Mouse (Mus musculus): ENCODE measurements around the gene Scrg1.
"Not testable (repeated sequence)": the region's sequence is repeated elsewhere in the genome, so short reads cannot be mapped to it uniquely, and the experiment has no call there.

The Scrg1 gene

DNA sequence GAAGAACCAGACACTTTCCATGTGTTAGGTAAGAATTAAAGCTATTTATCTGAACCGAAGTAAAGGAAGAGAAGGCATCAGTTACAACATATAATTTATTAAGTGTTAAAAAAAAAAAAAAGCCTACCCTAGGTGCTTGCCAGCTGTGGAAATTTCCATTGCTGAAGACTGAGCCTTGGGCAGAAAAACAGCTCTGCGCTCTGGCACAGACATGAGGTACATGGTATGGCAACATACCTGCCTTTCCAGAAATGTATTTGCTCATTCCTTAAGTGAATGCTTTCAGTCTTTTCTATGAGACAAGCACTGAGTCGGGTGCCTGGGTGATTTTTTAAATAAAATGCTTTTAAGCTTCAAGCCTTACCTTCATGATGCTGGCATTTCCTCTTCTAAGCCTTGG is 2.2 kb downstream of the Scrg1 start:
- DNase-seq, result no peak

- no peak for DNase-seq
Observed at GRCm38 (mm10) chr8:57462839-57463238, 7.1 kb downstream of the Scrg1 start.

GRCm38 (mm10) chr8:57463757-57464156 is 8.0 kb downstream of the Scrg1 start:
- DNase-seq, result no peak

GRCm38 (mm10) chr8:57468624-57469023 is 12.9 kb downstream of the Scrg1 start:
- peak; percentile 70 for DNase-seq

GRCm38 (mm10) chr8:57470863-57471262 is 15.1 kb downstream of the Scrg1 start:
- no peak for DNase-seq

DNA sequence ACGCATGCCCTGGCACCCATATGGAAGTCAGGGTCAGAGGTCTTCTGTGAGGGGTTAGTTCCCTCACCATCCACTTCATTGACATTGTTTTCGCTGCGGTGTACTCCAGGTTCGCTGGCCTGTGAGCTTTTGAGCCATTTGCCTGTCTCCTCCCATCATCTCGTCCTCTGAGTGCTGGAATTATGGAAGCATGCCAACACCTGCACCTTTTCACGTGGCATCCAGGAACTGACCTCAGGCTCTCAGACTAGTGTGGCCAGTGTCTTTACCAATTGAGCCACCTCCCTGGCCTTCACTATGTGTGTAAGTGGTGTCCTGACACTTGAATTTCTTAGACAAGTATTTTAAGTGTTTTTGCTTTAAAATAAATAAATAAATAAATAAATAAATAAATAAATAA is 18.0 kb downstream of the Scrg1 start:
- DNase-seq, result no peak

DNA sequence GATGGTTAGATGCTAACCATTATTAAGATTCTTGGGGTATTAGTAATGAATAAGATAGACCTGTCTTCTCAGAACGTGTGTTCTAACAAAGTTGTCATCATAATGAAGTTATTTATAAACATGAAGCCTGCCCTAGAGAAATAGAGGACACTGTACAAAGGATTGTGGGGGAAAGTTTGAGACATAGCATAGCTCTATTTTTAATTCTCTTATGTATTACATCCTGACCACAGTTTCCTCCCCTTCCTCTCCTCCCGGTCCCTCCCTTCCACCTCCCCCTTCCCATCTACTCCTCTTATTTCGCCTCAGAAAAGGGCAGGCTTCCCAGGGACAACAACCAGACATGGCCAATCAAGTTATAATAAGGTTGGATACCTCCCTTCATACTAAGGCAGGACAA is 22.7 kb downstream of the Scrg1 start:
- no peak for DNase-seq

GRCm38 (mm10) chr8:57479700-57480099 is 24.0 kb downstream of the Scrg1 start:
- no peak for DNase-seq

DNA sequence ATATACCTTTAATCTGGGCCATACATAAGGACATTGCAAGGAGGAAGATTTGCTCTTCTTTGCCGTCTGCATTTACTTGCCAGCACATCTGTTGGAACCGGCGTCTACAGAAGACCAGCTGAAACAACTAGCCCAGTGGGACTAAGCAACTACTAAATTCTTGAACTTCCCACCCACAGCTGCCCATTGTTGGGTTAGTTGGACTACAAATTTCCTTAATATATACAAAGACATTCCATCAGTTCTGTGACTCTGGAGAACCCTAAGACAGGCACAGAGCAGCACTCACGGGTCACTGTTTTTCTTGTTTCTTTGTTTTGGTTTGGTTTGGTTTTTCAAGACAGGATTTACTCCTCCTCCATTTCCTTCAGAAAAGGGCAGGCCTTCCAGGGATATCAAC is 24.9 kb downstream of the Scrg1 start:
- DNase-seq, result no peak

DNA sequence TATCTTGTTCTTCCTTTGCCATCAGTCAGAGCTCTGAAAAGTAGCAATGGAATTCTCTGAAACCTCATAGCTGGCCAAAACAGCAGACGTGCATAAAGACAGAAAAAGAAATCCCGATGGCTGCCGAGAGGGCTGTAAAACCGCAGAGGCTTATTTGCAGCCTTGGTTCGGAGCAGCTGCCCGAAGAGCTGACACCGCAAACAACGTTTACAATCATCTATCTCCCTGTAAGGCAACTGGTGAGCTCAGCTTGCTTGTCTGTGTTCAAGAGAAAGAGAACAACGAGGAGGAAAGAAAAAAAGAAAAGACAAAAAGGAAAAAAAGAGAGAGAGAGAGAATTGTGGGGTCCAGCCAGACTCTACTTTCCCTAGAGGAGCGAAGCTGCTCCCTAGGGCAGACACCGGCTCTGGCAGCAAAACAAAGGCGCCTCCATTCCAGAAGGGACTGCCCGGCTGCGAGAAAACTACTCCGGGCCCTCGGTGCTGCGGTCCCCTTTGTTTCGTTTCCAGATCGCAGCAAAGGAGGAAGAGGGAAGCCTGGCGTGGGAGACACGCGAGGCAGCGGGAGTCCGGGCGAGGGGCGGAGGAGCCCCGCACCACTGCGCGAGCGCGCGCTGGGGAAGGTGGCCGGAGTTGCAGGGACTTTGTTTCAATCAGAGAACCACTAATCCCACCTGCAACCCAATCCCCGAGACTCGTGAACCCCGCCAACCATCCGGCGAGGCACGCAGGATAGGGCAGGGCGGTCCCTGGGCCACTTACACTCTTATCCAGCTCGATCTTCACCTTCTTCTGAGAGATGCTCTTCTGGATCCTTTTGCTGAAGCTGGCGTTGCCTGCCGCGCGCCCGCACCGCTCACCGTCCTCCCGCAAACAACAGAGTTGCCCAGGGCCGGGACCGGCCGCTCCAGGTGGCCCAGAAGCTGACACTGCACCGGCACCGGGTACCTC is 31.0 kb downstream of the Scrg1 start:
- DNase-seq, result peak; percentile 51

- DNase-seq, result peak; percentile 99
Observed at GRCm38 (mm10) chr8:57487441-57488155, 31.9 kb downstream of the Scrg1 start, which contains the start of gene Sap30. Sap30 (minus strand) TSS chr8:57487860.

DNA sequence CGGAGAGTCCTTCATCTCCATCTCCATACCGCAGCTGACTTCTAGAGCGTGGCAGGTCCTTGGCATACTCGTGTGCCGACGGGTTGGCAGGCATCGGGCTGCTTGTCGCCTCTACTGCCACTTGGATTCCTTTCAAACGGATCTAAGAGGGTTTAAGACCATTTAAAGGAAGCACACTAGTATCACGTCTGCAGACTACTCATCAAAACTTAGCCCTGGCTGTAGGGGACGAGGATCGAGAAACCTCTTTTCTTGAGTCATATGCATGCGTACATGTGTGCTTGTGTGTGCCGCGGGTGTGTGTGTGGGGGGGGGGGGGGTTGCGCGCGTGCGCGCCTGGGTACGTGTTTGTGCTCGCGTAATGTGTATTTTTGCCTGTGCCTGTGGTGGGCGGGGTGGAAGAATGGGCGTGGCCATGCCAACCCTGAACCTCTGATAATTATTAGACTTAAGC is 32.6 kb downstream of the Scrg1 start:
- DNase-seq, result peak; percentile 67

DNA sequence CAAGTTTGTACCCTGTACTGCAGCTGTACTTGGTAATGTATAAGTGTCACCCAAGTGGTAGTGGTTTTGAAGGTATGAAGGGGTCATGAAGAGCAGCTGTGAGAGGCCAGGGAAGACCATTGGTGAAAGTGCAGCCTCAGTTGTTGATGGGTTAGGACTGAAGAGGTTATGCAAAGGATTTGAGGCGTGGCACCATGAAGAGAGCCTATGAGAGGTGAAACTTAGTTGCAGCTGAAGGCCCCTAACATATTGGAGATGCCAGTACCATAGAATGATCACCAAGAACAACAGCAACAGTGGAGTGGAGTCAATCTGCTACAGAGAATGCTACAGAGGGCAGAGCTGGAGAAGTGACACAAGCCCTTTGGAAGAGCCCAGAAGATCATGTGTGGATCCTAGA is 33.6 kb downstream of the Scrg1 start:
- no peak for DNase-seq

GRCm38 (mm10) chr8:57489896-57490295 is 34.2 kb downstream of the Scrg1 start:
- no peak for DNase-seq

DNA sequence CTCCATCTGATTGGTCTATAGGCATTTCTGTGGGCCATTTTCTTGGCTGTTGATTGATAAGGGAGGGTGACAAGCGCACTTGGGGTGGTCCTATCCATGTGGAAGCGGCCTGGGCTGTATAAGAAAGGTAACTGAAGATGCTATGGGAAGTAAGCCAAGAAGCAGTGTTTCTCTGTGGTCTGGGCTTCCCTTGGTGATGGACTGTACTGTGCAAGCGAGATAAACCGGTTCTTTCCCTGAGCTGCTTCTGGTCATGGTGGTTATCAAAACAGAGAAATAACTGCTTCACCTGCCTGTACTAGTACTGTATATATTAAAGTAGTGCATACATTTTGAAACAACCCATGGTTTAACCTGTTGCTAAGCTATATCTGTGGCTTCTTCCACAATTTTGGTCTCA is 36.1 kb downstream of the Scrg1 start:
- DNase-seq, result no peak

DNA sequence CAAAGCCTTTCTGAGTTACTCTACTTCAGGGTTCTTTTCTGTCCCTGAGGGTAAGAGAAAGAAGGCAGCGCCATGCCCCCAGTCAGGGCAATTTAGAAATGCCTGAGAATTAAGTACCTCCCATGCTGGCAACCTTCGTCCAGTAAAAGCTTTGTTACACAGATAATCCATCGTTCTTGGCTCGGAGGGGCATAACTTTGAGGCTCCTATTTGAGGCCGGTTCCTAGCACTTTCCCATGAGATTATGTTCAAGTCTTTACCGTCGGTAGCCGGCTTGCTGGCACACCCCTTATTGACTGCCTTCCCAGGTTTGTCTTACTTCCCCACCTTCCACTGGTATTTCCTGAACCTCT is 42.7 kb downstream of the Scrg1 start:
- DNase-seq, result no peak

GRCm38 (mm10) chr8:57498847-57499511 is 43.3 kb downstream of the Scrg1 start:
- peak; percentile 45 for DNase-seq

DNA sequence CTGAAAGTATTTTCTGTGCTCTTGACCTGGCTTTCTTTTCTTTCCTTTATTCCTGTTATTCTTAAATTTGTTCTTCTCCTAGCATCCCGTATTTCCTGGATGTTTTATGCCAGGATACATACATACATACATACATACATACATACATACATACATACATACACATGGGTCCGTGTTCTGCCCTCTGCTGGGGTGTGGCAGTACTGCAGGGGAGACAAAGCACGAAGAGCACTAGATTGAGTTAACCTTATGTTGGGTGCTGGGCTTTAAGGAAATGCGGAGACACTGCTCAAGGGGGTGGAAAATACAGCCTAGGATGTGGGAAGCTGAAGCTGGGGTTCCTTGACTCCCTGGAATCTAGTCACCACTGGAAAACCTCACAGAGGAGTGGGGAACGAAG is 47.9 kb downstream of the Scrg1 start:
- DNase-seq, result peak; percentile 67

DNA sequence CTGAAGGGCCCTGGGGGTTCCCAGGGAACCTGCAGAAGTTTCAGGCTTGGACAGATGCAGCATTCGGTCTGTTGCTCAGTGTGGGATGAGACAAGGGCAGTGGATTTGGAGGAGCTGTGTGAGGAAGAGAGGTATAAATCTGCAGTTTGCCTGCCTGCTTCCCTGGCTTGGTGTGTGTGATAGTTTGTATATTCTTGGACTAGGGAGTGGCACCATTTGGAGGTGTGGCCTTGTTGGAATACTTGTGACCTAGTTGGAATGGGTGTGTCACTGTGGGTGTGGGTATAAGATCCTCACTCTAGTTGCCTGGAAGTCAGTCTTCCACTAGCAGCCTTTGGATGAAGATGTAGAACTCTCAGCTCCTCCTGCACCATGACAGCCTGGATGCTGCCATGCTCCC is 49.8 kb downstream of the Scrg1 start:
- DNase-seq, result not testable (repeated sequence)

- no peak for DNase-seq
Observed at GRCm38 (mm10) chr8:57507556-57508063, 51.9 kb downstream of the Scrg1 start.

DNA sequence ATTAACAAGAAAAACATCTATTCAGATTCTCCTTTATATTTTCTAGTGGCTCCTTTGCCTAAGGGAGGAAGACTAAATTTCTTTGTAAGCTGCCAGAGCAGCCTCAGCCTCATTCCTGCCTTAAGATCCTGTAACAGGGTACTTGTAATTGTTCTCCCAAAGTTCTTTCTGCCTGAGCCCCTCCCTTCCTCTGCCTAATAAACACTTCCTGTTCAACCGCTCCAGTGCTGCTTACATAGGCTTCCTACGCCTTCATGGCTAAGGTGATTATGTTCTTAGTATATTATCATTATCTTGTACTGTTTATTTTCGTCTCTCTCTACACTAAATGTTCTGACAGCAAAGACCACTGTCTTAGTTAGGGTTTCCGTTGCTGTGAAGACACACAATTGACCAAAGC is 52.9 kb downstream of the Scrg1 start:
- no peak for DNase-seq

- no peak for DNase-seq
Observed at GRCm38 (mm10) chr8:57510791-57511315, 55.1 kb downstream of the Scrg1 start.
